Mouse (Mus musculus) erythroid progenitor cell, adult 5-6 weeks (primary cell): ENCODE data around the gene Cep41. TPM values are rescaled to one million over a fixed set of nuclear protein-coding genes. Genes with fewer than 3 reads are reported as not detected.
A peak's percentile ranks its signal among the peaks of the same experiment; 100 is the strongest.

Experiments
- ATAC-seq: replicated peaks from 2 replicates; pipeline ENCODE4 v1.8.0; 2016; ENCODE audit warnings: moderate number of reproducible peaks, mild to moderate bottlenecking, moderate TSS enrichment, inconsistent platforms; ENCODE audit not compliant: poor library complexity, low FRiP score, severe bottlenecking
- total RNA-seq, 2 experiments: library from RNA; stranded (forward) in 1 of 2; stranded (reverse) in 1 of 2; fragments of 150-400 nt in 1 of 2; fragments of 186-747, 209-891 nt in 1 of 2; gene quantifications; 2 replicates each; pipeline versions ENCODE4 v1.2.3 to v1.2.4; 2015 to 2017; ENCODE audit warnings: low replicate concordance in 2 of 2

Cep41 gene
- total RNA-seq (2015; ENCODE audit: low replicate concordance) (3.2 and 49.0 TPM in 2 replicates), total RNA-seq (2017; ENCODE audit: low replicate concordance) (3.1 and 5.5 TPM in 2 replicates)

DNA sequence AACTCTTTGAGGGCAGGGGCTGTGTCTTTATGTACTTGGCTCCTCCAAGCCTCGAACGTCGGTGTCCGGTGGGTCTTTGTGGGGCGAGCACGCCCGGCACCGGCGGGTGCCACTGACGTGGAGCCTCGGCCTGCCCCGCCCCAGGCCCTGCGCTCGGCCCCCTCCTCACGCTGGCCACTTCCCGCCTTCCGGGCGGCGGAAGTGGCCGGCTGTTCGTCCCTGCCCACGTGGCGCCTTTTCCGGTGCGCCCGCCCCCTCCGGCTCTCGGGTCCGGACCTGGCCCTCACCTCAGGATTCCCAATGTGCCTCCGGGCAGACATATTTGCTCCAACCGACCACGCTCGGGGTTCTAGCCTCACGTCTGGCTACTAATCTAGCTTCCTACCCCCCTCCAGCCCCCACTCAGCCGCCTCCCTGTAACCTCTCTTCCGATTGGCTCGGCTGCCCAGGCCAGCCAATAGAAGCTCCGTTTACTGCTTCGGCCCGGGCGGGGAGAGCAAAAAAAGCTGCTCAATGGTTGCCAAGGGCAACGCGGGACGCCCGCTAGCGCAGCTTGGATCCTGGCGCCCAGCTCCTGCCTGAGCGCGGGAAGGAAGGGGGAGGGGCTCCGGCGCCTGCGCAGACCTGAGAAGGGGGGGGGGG is at the start of gene Cep41:
TSS of gene Cep41 (minus strand) at position 400 of the 642 bp plus-strand sequence.
- ATAC-seq = peak; percentile 95

DNA sequence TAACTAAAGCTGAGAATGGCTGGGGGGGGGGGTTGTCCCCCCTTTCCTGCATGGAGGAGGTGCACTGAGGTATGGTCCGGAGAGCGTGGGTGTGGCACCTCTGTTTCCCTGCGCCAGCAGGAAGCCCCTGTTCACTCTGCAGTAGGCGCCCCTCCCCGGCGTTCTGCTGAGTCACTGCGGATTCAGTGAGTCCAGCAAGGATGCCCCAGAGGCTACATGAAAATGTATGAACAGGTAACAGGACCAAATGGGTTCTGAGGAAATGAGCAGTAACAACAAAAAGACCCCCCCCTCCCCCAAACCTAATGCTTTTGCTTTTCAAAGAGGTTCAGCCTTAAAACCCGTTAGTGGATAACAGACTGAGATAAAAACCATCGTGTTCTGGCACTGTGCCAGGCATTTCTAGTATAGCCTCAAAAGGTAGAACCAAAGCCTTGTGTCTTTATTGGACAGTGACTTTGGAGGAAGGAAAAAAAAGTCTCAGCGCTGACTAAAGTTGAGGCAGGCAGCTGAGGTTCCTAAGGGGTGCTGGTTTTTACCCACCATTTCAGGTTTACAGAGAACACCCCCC is 45.7 kb upstream of the Cep41 start:
- ATAC-seq = no peak

DNA sequence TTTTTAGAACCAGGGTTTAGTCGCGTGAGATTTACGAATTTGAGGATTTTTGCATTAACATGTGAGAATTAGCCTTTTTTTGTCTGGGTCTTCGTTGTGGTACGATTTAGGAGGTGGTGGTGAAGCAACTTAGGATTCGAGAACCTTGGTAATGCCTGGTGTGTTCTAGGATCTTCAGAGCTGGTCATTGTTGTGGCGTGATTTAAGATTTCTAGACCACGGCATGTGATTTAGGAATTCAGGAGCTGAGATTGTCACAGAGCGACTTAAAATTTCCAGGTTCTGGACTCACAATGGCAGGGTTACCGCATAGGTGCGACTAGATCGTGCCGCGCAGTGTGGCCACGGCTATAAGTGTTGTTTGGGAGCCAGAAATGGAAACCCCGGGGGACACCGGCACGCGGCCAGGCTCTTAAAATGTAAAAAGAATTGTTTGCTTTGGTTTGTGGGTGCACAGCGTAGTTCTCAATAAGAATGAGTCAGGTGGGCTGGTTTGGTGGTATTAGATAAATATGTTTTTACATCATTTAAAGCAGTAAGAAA is 45.0 kb upstream of the Cep41 start:
- ATAC-seq = no peak

DNA sequence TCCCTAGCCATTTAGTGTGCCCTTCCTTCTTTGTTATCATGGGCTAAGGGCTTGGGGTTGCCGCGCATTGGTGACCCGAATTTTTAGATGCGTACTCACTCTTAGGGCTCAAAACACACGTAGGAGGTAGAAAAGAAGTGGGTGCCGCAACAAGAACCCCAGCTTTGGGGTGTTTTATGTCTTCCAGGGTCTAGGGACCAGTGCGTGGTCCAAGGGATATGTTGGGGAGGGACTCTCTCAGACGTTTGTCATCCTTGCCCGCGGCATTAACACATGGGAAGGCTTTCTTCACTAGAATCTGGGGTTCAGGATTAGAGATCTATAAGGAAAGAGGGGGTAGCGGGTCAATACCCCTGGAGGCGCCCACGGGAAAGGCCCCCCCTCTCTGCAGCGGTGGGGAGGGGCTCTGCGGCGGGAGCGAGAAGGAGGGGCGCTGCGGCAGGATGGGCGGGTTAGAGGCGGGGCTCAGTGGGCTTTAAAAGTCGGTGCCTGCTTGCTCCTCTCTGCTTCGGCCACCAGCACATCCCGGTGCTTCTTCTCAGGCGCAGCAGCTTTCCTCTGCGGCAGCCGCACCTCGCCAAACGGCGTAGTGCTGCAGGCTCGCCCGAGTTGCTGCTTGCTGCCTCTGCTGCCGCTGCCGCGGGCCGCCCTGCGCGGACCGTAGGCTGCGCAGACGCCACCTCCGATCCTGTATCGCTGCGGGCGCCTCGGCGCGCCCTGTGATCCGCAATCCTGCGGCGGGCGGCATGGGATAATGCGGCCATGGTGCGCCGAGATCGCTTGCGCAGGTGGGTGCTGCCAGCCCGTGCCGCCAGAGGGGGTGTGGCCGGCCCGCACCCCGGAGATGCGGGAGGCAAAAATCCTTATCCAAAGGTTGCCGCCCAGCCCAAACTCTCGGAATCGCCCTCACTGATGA is 44.3 kb upstream of the Cep41 start:
- ATAC-seq = no peak

DNA sequence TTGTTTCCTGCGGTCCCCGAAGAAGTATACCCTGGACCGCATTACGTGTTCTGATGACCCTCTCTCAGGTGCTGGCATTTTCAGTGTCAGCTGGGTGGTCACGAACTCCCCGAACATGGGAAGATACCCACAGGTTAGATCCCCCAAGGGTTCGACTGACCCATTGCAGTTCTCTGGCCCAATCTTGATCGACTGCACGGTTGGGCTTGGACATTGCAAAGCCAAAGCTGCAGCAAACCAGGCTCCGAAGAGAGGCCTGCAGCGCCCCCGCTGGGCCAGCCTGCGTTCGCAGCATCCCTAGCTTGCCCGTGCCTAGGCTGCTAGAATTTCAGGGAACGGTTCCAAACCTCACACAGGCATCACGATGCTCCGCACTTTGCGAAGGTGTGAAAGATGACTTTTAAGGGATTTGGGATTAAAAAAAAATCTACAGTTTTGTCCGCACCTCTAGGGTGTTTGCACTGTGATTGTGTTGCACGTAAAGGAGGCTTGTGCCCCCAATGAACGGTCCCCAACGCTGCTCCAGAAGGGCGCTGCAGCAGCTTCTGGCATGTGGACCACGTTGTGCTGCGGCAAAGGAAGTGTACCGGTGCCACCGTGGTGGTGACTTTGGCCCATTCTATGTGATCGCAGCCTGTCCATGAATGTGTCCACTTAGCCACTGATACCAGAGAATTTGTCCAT is 43.5 kb upstream of the Cep41 start:
- ATAC-seq = peak; percentile 49; the same call in 1 of the 2 replicates

DNA sequence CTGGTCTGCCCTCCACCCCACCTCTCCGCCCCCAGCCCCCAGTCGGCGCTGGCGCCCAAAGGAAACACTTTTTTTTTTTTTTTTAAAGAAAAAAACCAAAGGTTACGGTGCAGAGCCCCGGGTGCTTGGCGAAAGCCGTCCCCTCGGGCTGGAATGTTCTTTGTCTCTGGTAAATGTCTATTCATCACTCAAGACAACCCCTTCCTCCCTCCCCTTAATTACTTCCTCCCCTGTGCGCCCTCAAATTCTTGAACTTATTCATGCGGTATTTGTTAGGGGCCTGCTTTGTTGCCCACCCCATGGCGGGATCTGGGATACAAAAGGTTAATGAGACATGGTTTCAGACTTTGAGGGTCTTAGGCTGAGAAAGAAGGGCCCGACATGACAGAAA is 42.8 kb upstream of the Cep41 start:
- no peak for ATAC-seq

DNA sequence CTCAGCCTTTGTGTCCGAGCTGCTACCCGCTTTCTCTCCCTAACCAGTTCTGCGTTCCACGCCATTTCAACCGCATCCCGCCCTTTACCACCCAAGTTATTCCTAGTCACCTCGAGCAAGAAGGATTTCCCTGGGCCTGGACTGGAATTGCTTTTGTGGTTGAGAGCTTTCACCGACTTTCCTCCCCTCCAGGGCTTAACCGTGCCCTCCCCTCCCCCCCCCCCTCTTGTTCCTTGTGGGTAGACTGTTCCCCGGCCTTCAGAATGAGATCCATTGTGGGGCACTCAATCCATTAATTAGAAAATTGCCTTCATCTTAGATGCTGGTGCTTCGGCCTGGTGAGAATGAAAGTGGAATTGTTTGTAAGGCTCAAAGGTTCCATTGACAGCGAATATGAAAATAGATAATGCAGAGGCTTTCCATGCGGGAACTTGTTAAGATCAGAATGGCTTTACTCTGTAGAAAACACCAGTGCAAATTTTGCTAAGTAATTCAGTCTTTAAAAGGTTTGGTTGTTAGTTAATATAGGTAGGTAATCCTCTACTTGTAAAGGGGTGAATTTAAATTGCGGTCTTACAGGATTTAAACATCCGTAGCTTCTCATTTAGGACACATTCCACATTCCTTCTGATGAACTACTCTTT is 42.3 kb upstream of the Cep41 start:
- no peak for ATAC-seq

DNA sequence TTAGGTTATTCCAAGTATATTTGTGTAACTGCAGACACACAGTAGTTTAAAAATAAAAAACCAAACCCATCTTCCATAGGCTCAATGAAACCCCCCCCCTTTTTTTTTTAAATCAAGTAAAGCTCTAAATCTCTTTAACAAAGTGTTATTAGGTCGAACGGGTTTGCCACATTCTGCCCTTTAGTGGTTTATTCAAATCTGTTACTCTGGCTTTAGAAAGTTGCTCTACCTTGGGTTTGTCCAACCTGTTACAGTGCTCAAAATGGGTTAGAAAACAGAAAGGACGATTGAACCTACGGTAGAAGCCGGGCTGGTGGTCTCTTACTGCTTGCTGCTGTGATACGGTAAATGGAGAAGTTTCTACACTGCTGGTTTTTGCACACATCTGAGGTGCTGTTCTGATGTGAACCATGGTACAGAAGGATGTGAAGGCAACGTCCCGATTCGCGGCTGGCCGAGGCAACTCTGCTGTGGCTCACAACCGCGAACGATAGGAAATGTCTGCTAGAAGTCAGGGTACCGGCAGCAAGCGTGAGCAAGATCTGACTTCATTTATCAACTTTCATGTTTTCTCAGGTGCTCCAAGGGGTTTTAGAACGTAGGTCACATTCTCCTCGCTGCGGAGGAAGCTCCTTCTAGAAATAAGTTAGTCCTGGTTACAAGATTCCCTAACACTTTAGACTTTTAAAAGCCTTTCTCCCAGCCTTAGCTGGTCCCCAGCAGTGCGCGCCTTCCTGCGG is 41.6 kb upstream of the Cep41 start:
- no peak for ATAC-seq

DNA sequence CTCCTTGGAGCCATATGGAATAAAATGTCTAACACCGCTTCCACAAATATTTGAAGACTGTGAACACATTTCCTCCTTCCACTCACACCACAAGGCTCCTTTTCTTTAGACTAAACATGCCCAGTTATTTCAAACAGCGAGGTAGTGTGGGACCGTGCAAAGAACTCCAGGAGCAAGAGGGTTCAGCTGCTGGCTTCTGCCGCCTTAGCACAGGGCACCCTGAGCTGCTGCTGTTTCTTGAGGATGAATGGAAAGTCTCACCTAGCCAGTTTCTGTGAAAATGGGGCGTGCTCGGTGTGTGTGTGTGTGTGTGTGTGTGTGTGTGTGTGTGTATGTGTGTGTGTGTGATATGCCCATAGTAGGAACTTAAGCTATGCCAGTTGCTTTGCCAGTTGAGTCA is 40.9 kb upstream of the Cep41 start:
- ATAC-seq = no peak

DNA sequence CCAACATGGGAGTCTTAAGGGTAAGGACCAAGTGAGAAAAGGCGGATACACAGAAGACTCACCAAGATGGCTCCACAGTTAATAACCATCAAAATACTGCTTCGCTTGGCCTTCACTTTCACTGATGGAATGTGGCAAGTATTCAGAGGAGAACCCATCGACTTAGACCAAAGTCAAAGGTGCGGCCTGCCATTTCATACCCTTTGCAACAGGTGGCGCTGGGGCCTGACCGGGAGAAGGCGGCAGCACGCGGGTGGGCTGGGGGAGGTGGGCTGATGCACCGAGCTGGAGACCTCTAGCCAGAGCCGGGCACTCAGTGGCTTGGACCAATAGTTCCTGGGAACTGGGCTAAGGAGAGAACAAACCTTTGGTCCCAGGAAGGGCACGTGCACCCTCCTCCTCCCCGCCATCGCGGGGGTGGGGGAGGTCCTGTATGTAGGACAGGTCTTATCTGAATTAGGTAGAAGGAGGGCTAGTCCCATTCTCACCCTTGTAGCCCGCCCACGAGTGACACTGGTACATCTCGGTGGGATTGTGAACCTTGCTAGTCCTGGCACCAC is 39.1 kb upstream of the Cep41 start:
- no peak for ATAC-seq

DNA sequence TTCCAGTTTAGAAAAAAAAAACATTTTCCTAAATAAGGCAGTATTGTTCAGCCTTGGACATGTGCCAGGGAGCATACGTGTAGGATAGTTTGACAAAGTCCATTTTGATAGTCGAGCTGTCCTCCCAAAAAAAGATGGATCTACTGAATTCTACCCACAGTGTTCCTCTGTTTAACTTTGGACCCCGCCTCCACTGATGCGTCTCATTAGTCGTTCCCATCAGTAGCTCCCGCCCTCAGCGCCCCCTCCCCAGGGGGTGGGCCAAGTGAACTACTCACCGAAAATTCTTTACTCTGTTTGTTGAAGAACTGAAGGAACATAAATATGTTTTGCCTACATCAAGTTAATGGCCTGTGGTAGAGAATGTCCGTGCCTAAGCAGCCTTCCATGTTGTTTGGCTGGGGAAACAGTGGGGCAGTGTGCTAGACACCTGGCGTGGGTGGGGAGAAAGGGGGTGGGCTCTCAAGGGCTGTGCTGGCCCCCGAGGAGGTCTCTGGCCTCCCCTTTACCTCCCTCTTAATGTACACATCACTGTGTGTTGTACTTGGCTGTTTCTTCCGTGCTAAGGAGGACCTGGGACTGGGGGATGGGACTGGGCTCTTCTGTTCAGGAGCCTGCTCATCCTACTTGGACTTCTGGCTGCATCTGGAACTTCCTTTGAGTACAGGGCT is 36.9 kb upstream of the Cep41 start:
- no peak for ATAC-seq

DNA sequence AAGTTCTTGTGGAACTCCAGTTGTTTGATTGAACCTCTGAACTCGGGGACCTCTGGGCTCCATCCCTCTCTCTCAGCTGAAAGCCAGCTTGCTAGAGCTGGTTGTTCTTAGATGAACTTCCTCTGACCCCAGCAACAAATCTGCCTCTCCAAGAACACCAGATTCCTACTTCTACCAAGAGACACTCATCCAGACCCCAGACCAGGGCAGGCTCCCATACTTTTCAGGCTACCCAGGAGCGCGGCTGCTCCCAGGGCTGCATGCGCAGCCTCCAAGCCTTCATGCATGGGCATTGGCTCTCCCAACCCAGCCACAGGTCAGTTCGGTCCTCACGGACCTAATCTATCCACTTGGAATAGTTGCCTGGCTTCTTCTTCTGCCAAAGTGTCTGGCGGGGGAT is 29.8 kb upstream of the Cep41 start, which contains the start of gene Mest:
TSS of gene Mest (plus strand) at position 217 of the 400 bp plus-strand sequence.
- ATAC-seq = no peak

DNA sequence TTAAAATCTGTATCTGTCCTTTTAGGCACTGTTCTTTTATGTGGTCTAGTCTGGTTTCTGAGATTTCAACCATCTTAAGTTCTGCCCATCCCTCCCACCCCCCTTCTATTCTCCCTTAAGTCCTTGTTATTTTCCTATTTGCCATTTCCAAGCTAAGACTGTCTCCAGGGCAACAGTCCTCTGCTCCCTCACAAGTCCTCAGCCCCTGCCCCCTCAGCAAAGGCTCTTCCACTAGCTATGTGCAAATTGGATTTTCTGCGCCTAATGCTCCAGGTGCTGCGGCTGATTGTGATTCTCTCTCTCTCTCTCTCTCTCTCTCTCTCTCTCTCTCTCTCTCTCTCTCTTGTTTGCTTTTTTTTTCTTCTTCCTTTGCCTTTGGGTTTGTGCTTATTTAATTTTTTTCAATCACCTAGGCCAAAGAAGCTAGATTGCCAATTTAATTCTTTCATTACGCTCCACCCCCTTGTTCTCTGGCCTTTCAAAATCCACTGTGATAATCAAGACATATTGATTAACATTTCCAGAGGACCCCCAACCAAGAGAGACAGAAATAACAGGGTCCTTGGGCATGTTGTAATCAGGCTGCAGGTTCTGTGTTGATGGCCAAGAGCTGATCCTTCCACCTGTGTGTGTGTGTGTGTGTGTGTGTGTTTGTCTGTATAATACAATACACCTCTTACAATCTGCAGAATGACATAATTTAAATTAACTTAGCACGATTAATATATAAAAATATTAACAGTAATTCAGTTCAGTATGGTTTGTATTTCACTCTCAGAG is 29.0 kb upstream of the Cep41 start:
- no peak for ATAC-seq

DNA sequence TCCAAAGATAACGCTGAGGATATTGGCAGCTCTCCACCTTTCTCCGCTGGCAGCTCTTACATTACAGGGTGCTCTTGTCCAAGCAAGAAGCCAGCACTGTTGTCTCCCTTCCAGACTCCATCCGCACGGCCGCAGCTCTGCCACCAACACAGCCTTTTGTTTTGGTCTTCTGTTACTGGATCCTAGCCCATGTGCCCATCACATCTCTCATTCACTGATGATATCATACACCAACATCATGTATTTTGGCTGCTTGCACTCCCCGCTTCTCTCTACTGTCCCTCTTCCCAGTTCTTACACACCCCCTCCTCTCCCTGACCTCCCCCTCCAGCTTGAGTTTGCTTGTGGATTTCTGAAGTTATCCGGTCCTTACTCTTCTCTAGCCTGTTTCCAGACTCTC is 23.2 kb upstream of the Cep41 start:
- ATAC-seq = no peak

DNA sequence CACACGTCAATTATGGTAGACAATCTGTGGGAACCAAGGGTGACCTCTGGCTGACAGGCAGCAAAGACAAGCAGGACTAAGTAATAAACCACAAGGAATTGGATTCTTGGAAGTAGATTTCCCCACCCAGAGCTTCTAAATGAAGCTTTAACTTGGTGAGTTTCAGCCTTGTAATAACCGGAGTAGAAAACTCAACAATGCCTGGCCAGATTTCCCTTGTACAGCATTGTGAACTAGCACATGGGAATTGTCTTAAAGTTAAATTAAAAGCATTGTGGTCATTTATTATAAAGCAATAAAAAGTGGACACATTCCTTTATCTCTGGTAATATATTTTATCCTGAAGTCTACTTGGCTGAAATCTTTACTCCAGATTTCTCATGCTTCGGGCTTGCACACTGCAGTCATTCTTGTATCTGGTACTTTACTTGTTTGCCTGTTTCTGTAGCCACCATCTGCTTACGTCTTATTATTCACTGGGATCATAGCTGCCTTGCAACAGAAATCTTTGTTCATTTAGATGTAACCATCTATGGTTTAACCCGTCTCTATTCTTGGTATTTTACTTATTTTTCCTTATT is 21.4 kb upstream of the Cep41 start:
- no peak for ATAC-seq

DNA sequence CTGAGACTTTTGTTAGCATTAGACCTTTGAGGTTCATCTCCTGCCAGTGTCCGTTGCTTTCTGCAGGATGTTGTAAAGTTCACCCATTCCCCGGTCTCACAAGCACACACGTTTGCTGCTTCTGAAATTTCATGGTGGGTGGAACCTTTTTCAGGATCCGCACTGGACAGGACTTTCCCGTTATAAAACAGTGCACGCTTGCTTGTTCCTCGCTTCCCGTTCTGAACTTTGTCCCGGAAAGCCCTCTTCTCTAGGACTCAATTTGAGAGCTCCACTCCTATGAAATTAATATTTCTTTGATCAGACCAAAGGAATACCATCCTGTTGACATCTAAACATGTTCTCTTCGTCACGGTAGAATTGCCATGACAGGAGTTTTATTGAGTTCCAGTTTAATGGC is 20.3 kb upstream of the Cep41 start:
- ATAC-seq = no peak

DNA sequence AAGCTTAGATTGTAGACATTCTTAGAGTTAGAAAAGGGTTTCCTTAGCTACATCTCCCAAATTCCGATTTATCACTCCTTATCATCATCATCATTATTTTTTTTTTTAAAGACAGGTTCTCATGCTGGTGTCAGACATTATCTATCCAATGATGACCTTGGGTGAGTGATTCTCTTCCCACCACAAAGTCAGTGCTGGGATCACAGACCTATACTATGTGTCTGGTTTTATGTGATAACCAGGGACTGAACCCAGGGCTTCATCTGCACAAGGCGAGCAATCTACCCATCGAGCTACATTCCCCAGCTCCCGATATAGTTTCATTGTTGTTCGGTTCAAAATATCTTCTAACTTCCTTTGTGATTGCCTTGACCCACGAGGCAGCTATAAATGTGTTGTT is 19.9 kb upstream of the Cep41 start:
- no peak for ATAC-seq
